Mouse (Mus musculus): Measurements from ENCODE around the gene Tmem230.

DNA sequence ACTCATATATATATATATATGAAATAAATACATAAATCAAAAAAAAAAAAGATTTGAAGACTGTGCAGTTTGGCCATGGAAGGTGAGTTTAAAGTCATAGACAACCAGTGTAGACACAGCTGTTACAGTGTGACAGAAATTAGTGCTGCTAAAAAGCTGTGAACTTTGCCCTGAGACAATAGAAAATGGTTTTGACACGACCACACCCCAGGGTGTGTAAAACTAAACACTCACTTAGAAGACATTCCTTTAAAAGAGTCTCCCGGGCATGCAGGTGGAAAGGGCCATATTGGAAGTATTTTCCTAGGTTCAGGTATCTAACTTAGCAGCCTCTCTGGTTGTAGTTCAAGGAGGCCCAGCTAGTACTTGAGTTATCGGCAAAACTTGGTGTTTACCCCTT is 44.4 kb downstream of the Tmem230 start:
- no peak for TF ChIP-seq EP300 (IDR thresholded peaks at IDR 0.05)
- no peak for TF ChIP-seq CTCF (IDR thresholded peaks at IDR 0.05)
